ENCODE assay signal across 10 mouse cellular contexts in genomic region chr14:59721957-59722356, GRCm38 (mm10).
A peak's percentile ranks its signal among the peaks of the same experiment; 100 is the strongest.
DNase-seq lines count a peak whose midpoint lies in the region; ATAC-seq and TF ChIP-seq lines count a peak whose summit lies in the region.
"Had no signal": no experiment of that assay in that cellular context is flagged by ENCODE, and none has a peak within 500 bp of the region (broad histone marks: within the 10 kb centered on the region; RNA-seq: fewer than 3 reads in every experiment).

No protein-coding gene starts in this region.

- WGBS in hindbrain, embryonic 16.5 days = 68% methylated on average over 4 of the region's 4 CpGs
- WGBS in hindbrain, embryonic 12.5 days = 78% methylated on average over 4 of the region's 4 CpGs
- 51% methylated on average over 4 of the region's 4 CpGs for WGBS in lung, embryonic 14.5 days
- 84% methylated on average over 4 of the region's 4 CpGs for WGBS in hindbrain, embryonic 14.5 days

- no peaks in the 10 kb centered on the region for H3K9me3 ChIP-seq in hindbrain, embryonic 16.5 days (ENCODE audit: control insufficient read depth, low read length)
- H3K9me3 ChIP-seq in hindbrain, embryonic 12.5 days (replicated peaks) = no peaks in the 10 kb centered on the region
- no peaks in the 10 kb centered on the region for H3K9me3 ChIP-seq in CH12.LX (replicated peaks; ENCODE audit: low read length)
- no peaks in the 10 kb centered on the region for H3K9me3 ChIP-seq in lung, embryonic 14.5 days (ENCODE audit: low read depth, low read length)
- no peaks in the 10 kb centered on the region for H3K9me3 ChIP-seq in hindbrain, embryonic 14.5 days (ENCODE audit: control insufficient read depth, low read length)
- H3K9me3 ChIP-seq: heart, embryonic 15.5 days; midbrain, embryonic 10.5 days had no signal

- H3K4me3 ChIP-seq in hindbrain, embryonic 16.5 days (ENCODE audit: low read length) = no peak overlapping the region
- H3K4me3 ChIP-seq in hindbrain, embryonic 12.5 days = no peak overlapping the region
- H3K4me3 ChIP-seq in CH12.LX (replicated peaks in 1 of 3; ENCODE audit: low read depth in 2 of 3, low read length in 2 of 3, poor library complexity in 1 of 3) = no peak overlapping the region
- H3K4me3 ChIP-seq in lung, embryonic 14.5 days (ENCODE audit: low read depth, low read length) = no peak overlapping the region
- H3K4me3 ChIP-seq in hindbrain, embryonic 14.5 days (replicated peaks; ENCODE audit: low read length) = no peak overlapping the region
- H3K4me3 ChIP-seq: heart, embryonic 15.5 days; midbrain, embryonic 10.5 days had no signal

- no peaks in the 10 kb centered on the region for H3K79me2 ChIP-seq in CH12.LX (replicated peaks; ENCODE audit: control insufficient read depth, extremely low read depth, insufficient read depth, poor library complexity, severe bottlenecking)

- no peaks in the 10 kb centered on the region; the same call in 1 of the 2 replicates for H3K4me1 ChIP-seq in hindbrain, embryonic 16.5 days (ENCODE audit: control insufficient read depth, insufficient read depth, low read depth, low read length)
- H3K4me1 ChIP-seq in hindbrain, embryonic 12.5 days = no peaks in the 10 kb centered on the region
- peaks cover 3 to 12% of the 10 kb centered on the region in 2 experiments; a peak in 2 of 4 replicates for H3K4me1 ChIP-seq in CH12.LX (ENCODE audit: control insufficient read depth in 1 of 2, insufficient read depth in 2 of 2)
- peaks cover 5% of the 10 kb centered on the region for H3K4me1 ChIP-seq in lung, embryonic 14.5 days (ENCODE audit: insufficient read depth)
- H3K4me1 ChIP-seq in hindbrain, embryonic 14.5 days (replicated peaks; ENCODE audit: control insufficient read depth, insufficient read depth, low read length) = no peaks in the 10 kb centered on the region

- ATAC-seq in hindbrain, embryonic 16.5 days = 0 out of 2 replicates have a peak, but pooled peaks have one; percentile 20
- no peak for ATAC-seq in hindbrain, embryonic 12.5 days (ENCODE audit: low FRiP score)
- ATAC-seq in lung, embryonic 14.5 days (ENCODE audit: insufficient read depth) = peak; percentile 38; the same call in 1 of the 2 replicates
- no peak for ATAC-seq in hindbrain, embryonic 14.5 days (ENCODE audit: low FRiP score)

- H3K36me3 ChIP-seq in hindbrain, embryonic 16.5 days (ENCODE audit: control insufficient read depth, insufficient read depth, low read length) = no peaks in the 10 kb centered on the region
- no peaks in the 10 kb centered on the region for H3K36me3 ChIP-seq in hindbrain, embryonic 12.5 days
- H3K36me3 ChIP-seq in CH12.LX (replicated peaks in 1 of 2; ENCODE audit: control insufficient read depth in 1 of 2, insufficient read depth in 1 of 2, low read length in 1 of 2) = no peaks in the 10 kb centered on the region
- H3K36me3 ChIP-seq in lung, embryonic 14.5 days (ENCODE audit: insufficient read depth) = no peaks in the 10 kb centered on the region
- no peaks in the 10 kb centered on the region for H3K36me3 ChIP-seq in hindbrain, embryonic 14.5 days (replicated peaks; ENCODE audit: control insufficient read depth, insufficient read depth)
- H3K36me3 ChIP-seq: heart, embryonic 15.5 days; midbrain, embryonic 10.5 days had no signal

- TF ChIP-seq EP300 in CH12.LX (IDR thresholded peaks at IDR 0.05; ENCODE audit: low read length) = no peak

- no peak for TF ChIP-seq RAD21 in CH12.LX (IDR thresholded peaks at IDR 0.05; ENCODE audit: low read depth, low read length)

- in situ Hi-C loops in CH12.LX (cut with MboI; ENCODE audit: low pct_ligation_motif_present, low pct_unique_long_range_greater_than_20kb, low sequenced_read_pairs) = no loop called here

- no peak for TF ChIP-seq POLR2A in CH12.LX (IDR thresholded peaks at IDR 0.05; ENCODE audit: low read depth, low read length)

- TF ChIP-seq CTCF in CH12.LX (conservative IDR thresholded peaks at IDR 0.05 in 1 of 2, IDR thresholded peaks at IDR 0.05 in 1 of 2; ENCODE audit: low read depth in 2 of 2, low read length in 2 of 2) = no peak
- no peak for TF ChIP-seq CTCF in lung, embryonic 14.5 days (IDR thresholded peaks at IDR 0.05; ENCODE audit: low read depth)

- dilution Hi-C loops in CH12.LX (cut with MboI; ENCODE audit: extremely low pct_ligation_motif_present, extremely low pct_unique_long_range_greater_than_20kb, low sequenced_read_pairs) = no loop called here

- no peaks in the 10 kb centered on the region; the same call in 1 of the 2 replicates for H3K27me3 ChIP-seq in hindbrain, embryonic 16.5 days (replicated peaks; ENCODE audit: control insufficient read depth, insufficient read depth, low read length)
- peaks cover 22% of the 10 kb centered on the region for H3K27me3 ChIP-seq in hindbrain, embryonic 12.5 days
- no peaks in the 10 kb centered on the region for H3K27me3 ChIP-seq in CH12.LX (replicated peaks)
- H3K27me3 ChIP-seq in lung, embryonic 14.5 days (ENCODE audit: insufficient read depth, low read length) = no peaks in the 10 kb centered on the region
- peaks cover 8% of the 10 kb centered on the region; the same call in 1 of the 2 replicates for H3K27me3 ChIP-seq in hindbrain, embryonic 14.5 days (ENCODE audit: control insufficient read depth, insufficient read depth, low read length)
- H3K27me3 ChIP-seq: heart, embryonic 15.5 days had no signal

- H3K9ac ChIP-seq in hindbrain, embryonic 16.5 days (ENCODE audit: low read depth, low read length) = no peak overlapping the region
- no peak overlapping the region for H3K9ac ChIP-seq in hindbrain, embryonic 12.5 days
- no peak overlapping the region for H3K9ac ChIP-seq in CH12.LX (ENCODE audit: insufficient read depth, low read depth)
- no peak overlapping the region for H3K9ac ChIP-seq in lung, embryonic 14.5 days
- H3K9ac ChIP-seq in hindbrain, embryonic 14.5 days = no peak overlapping the region
- H3K9ac ChIP-seq: heart, embryonic 15.5 days had no signal

- H3K4me2 ChIP-seq in hindbrain, embryonic 16.5 days (ENCODE audit: low read length) = no peak overlapping the region
- H3K4me2 ChIP-seq in hindbrain, embryonic 12.5 days (replicated peaks) = no peak overlapping the region
- H3K4me2 ChIP-seq in CH12.LX (ENCODE audit: insufficient read depth, low read depth, poor library complexity, severe bottlenecking) = no peak overlapping the region
- no peak overlapping the region for H3K4me2 ChIP-seq in lung, embryonic 14.5 days
- H3K4me2 ChIP-seq in hindbrain, embryonic 14.5 days (replicated peaks) = no peak overlapping the region
- H3K4me2 ChIP-seq: heart, embryonic 15.5 days had no signal

- H3K27ac ChIP-seq in hindbrain, embryonic 16.5 days (ENCODE audit: low read depth, low read length) = no peak overlapping the region
- no peak overlapping the region for H3K27ac ChIP-seq in hindbrain, embryonic 12.5 days
- H3K27ac ChIP-seq in CH12.LX (ENCODE audit: insufficient read depth, low read depth) = no peak overlapping the region
- no peak overlapping the region for H3K27ac ChIP-seq in lung, embryonic 14.5 days (ENCODE audit: low read depth)
- H3K27ac ChIP-seq in hindbrain, embryonic 14.5 days = no peak overlapping the region
- H3K27ac ChIP-seq: heart, embryonic 15.5 days; midbrain, embryonic 10.5 days had no signal

- DNase-seq in CH12.LX (ENCODE audit: extremely low read depth) = peak; percentile 32
- DNase-seq in cerebellum, adult 9-10 months = peak; percentile 58
- DNase-seq in lung, embryonic 14.5 days = peak; percentile 73
- no peak for DNase-seq in adrenal gland, adult (ENCODE audit: inconsistent age in 2 of 2, low spot score in 1 of 2)
- no peak for DNase-seq in T-cell, adult 2 months (ENCODE audit: low spot score)
- no peak for DNase-seq in hindbrain, embryonic 14.5 days (ENCODE audit: low spot score)

TF ChIP-seq in CH12.LX, 34 proteins besides CTCF, POLR2A, EP300 and RAD21:
- TF ChIP-seq ZC3H11A (IDR thresholded peaks at IDR 0.05; ENCODE audit: low read depth, low read length) (no peak), MEF2A (IDR thresholded peaks at IDR 0.05; ENCODE audit: borderline replicate concordance, low read depth, low read length) (no peak), TCF12 (IDR thresholded peaks at IDR 0.05; ENCODE audit: low read depth, low read length) (no peak), ELF1 (IDR thresholded peaks at IDR 0.05; ENCODE audit: low read depth, low read length) (no peak), JUN (IDR thresholded peaks at IDR 0.05; ENCODE audit: insufficient read depth, low read depth, low read length) (no peak), NRF1 (IDR thresholded peaks at IDR 0.05; ENCODE audit: low read depth, low read length) (no peak), TBP (conservative IDR thresholded peaks at IDR 0.05; ENCODE audit: low read depth, low read length) (no peak), MYC (IDR thresholded peaks at IDR 0.05; ENCODE audit: low read depth, low read length) (no peak), ZKSCAN1 (IDR thresholded peaks at IDR 0.05; ENCODE audit: borderline replicate concordance, low read depth, low read length) (no peak), PAX5 (IDR thresholded peaks at IDR 0.05; ENCODE audit: low read length) (no peak), BHLHE40 (IDR thresholded peaks at IDR 0.05; ENCODE audit: low read depth, low read length) (no peak), NELFE (IDR thresholded peaks at IDR 0.05; ENCODE audit: low read depth, low read length) (no peak), HCFC1 (IDR thresholded peaks at IDR 0.05; ENCODE audit: low read depth, low read length) (no peak), UBTF (IDR thresholded peaks at IDR 0.05; ENCODE audit: low read depth, low read length) (no peak)

Comparison
In these comparisons a context has a peak if more than half of its experiments do, and no peak if none do; other contexts are left out.
1. ATAC-seq: peak in hindbrain, embryonic 16.5 days (single experiment) and lung, embryonic 14.5 days (single experiment); none in hindbrain, embryonic 12.5 days (single experiment) and hindbrain, embryonic 14.5 days (single experiment).
2. DNase-seq: peak in CH12.LX (single experiment), cerebellum, adult 9-10 months (single experiment) and lung, embryonic 14.5 days (single experiment); none in adrenal gland, adult (0 of 2), T-cell, adult 2 months (single experiment) and hindbrain, embryonic 14.5 days (single experiment).